Mouse (Mus musculus): ENCODE measurements around the gene Fcer1g. TPM values are rescaled to one million over a fixed set of nuclear protein-coding genes. Genes with fewer than 3 reads are reported as not detected.

Fcer1g gene
- polyA plus RNA-seq, 1 experiment from 2014 or later = 10.7 TPM

DNA sequence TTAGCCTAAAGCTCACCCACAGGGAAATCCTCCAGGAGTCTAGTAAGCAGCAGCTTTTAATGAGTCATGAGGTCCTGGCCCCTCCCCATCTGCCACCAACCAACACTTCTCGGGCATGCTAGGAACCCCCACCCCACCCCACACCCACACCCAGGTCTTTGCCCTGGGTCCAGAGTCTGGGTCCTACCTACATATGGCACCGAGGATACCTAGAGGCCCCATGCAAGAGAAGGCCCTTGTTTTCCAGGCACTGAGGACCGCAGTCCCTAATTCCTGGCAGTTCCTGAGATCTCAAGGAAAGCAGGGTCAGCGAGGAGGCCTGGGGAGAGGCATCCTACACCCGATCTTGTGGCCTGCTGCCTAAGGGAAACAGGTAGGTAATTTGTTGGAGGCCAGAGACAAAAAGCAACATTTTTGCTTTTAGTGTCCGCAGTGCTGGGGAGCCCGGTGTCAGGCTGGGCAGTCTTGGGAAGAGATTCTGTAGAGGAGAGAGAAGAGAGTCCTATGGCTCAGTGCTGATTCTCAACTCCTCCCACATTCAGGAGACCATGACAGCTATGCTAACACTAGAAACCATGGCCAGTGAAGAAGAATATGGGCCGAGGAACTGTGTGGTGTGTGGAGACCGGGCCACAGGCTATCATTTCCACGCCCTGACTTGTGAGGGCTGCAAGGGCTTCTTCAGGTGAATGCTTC, 20.2 kb downstream of the Fcer1g start, which contains the start of gene Nr1i3:
Gene Nr1i3, plus strand, starts transcription at position 170 of the 696 bp plus-strand sequence.
- H3K27ac ChIP-seq = no peak within 1 kb of the TSS
- no peak within 1 kb of the TSS for H3K4me3 ChIP-seq
- no peaks in the 10 kb centered on the region for H3K27me3 ChIP-seq (ENCODE audit: low read depth, poor library complexity, severe bottlenecking)
- H3K9me3 ChIP-seq (replicated peaks) = no peaks in the 10 kb centered on the region
- no peaks in the 10 kb centered on the region for H3K4me1 ChIP-seq
- 74% methylated on average over 10 of the region's 10 CpGs for WGBS
- peaks cover 7% of the 10 kb centered on the region for H3K36me3 ChIP-seq
- DNase-seq (ENCODE audit: low spot score) = no peak

DNA sequence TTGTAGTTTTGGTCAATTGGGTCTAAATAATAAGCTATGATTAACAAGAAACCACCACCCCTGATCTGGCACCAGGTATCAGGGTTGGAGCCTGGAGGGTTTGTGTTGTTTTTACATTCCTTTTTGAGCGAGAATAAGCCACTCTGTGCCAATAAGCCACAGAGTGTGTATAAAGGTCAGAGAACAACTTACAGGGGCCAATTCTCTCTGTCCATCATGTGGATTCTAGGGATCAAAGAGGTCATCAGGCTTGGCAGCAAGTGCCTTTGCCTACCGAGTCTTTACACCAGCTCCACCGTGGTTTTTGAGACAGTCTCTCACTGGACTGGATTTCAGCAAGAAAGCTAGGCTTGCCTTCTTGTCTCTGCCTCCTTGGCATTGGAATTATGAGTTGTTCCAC, 21.3 kb downstream of the Fcer1g start:
- H3K36me3 ChIP-seq = no peaks in the 10 kb centered on the region
- H3K9me3 ChIP-seq (replicated peaks) = no peaks in the 10 kb centered on the region
- no peak overlapping the region for H3K27ac ChIP-seq
- 56% methylated on average over 3 of the region's 3 CpGs for WGBS
- H3K4me1 ChIP-seq = no peaks in the 10 kb centered on the region
- H3K27me3 ChIP-seq (ENCODE audit: low read depth, poor library complexity, severe bottlenecking) = no peaks in the 10 kb centered on the region
- no peak for DNase-seq (ENCODE audit: low spot score)
- no peak overlapping the region for H3K4me3 ChIP-seq

DNA sequence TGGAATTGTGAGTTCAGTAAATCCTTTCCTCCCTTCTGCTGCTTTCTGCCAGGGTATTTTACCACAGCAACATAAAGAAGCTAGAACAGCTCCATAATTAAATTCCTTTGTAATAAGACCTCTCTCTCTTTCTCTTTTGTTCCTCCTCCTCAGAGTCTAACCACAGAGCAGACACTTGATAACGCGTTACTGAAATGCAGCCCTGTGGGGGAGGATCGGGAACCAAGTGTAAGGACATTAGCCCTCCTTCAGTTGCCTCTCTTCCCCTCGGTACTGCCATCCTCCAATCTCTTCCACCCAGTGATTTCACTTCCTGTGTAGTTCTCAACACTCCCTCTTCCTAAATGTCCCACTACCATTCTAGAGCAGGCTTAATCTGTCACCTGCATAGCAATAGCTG, 24.8 kb downstream of the Fcer1g start:
- no peak for DNase-seq (ENCODE audit: low spot score)
- Histone ChIP-seq H3K27ac (no peak overlapping the region), H3K4me1 (no peaks in the 10 kb centered on the region), H3K4me3 (no peak overlapping the region), H3K9me3 (replicated peaks) (no peaks in the 10 kb centered on the region), H3K36me3 (no peaks in the 10 kb centered on the region), H3K27me3 (ENCODE audit: low read depth, poor library complexity, severe bottlenecking) (no peaks in the 10 kb centered on the region)
- 40% methylated on average over 4 of the region's 4 CpGs for WGBS

- no peak overlapping the region for H3K4me3 ChIP-seq
- DNase-seq (ENCODE audit: low spot score) = no peak
- 81% methylated on average over 6 of the region's 6 CpGs for WGBS
- no peaks in the 10 kb centered on the region for H3K36me3 ChIP-seq
- H3K9me3 ChIP-seq (replicated peaks) = no peaks in the 10 kb centered on the region
- H3K27ac ChIP-seq = no peak overlapping the region
- H3K4me1 ChIP-seq = peaks cover 3% of the 10 kb centered on the region; the same call in 1 of the 2 replicates
- no peaks in the 10 kb centered on the region for H3K27me3 ChIP-seq (ENCODE audit: low read depth, poor library complexity, severe bottlenecking)
Observed at GRCm38 (mm10) chr1:171205704-171206493, 28.3 kb downstream of the Fcer1g start.

DNA sequence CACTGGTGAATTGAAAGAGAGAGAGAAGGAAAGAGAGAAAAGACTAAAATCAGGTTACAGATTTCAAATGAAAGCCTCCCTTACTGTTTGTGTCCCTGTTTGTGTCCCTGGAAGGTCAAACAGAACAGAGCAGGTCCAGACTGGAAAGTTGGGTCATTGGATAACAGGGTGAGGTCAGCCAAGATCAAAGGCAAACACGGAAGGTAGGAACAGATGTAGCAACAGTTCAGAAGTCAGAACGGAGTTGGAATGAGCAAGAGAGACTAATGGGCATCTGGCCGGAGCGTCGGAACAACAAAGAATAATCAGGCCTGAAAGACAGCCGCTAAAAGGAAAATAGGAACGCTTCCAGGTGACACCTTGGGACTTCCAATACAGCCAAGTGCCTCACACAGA, 29.9 kb downstream of the Fcer1g start:
- no peaks in the 10 kb centered on the region for H3K9me3 ChIP-seq (replicated peaks)
- H3K36me3 ChIP-seq = no peaks in the 10 kb centered on the region
- 41% methylated on average over 7 of the region's 7 CpGs for WGBS
- DNase-seq (ENCODE audit: low spot score) = no peak
- H3K27ac ChIP-seq = no peak overlapping the region
- H3K4me3 ChIP-seq = no peak overlapping the region
- H3K4me1 ChIP-seq = peaks cover 3% of the 10 kb centered on the region; the same call in 1 of the 2 replicates
- H3K27me3 ChIP-seq (ENCODE audit: low read depth, poor library complexity, severe bottlenecking) = 0 out of 2 replicates have a peak, but pooled peaks cover under 1% of the 10 kb centered on the region

DNA sequence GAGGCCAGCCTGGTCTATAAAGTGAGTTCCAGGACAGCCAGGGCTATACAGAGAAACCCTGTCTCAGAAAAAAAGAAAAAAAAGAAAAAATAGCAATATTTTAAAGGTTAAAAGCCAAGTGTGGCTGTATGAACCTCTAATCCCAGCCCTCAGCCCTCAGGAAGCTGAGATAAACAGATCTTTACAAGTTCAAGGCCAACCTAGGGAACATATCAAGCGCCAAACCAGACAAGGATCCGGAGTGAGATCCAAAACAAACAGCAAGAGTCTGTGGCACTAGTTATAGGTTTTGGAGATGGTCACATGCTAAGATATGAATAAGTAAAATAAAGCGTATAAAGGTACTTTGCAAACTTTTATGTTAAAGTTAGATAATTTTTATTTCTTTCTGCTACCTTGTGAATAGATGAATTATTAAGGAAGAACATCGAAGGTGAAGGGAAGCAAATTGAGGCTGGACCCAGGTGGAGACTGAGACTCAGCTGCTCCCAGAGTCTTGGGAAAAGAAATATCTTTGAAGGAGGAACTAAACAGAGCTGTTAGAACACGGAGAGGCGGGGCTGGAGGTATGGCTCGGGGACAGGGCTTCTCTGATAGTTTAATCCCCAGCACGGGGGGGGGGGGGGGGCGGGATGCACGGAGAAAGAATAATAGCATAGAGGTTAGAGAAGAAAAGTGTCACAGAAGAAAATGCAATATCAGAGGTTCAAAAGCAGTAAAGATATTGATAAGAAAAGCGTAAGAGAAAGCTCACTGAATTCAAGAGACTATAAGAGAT, 30.5 kb downstream of the Fcer1g start:
- 59% methylated on average over 11 of the region's 11 CpGs for WGBS
- Histone ChIP-seq H3K27me3 (ENCODE audit: low read depth, poor library complexity, severe bottlenecking) (peaks cover 6% of the 10 kb centered on the region; the same call in 1 of the 2 replicates), H3K9me3 (replicated peaks) (no peaks in the 10 kb centered on the region), H3K4me3 (no peak overlapping the region), H3K27ac (no peak overlapping the region), H3K4me1 (peaks cover 3% of the 10 kb centered on the region; the same call in 1 of the 2 replicates), H3K36me3 (no peaks in the 10 kb centered on the region)
- DNase-seq (ENCODE audit: low spot score) = no peak

DNA sequence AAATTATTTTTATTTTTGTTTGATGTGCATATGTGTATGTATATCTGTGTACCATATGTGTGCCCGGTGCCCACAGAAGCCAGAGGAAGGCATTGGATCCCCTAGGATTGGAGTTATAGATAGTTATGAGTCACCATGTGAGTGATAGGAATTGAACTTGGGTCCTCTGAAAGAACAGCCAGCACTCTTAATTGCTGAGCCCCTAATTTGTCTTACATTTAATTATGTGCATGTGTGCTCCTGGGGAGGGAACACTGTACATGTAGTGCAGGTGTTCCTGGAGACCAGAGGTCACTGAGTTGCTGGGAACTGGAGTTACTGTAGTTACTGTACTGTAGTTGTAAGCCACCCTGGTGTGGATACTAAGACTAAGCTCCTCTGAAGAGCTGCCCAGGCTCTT, 33.4 kb downstream of the Fcer1g start:
- 98% methylated on average over 1 of the region's 1 CpGs for WGBS

GRCm38 (mm10) chr1:171199532-171199931, 34.6 kb downstream of the Fcer1g start:
- WGBS = 36% methylated on average over 1 of the region's 1 CpGs
- no peak overlapping the region for H3K4me3 ChIP-seq
- no peaks in the 10 kb centered on the region for H3K36me3 ChIP-seq
- no peak overlapping the region for H3K27ac ChIP-seq
- no peaks in the 10 kb centered on the region for H3K9me3 ChIP-seq (replicated peaks)
- H3K27me3 ChIP-seq (ENCODE audit: low read depth, poor library complexity, severe bottlenecking) = peaks cover 47% of the 10 kb centered on the region
- no peak for DNase-seq (ENCODE audit: low spot score)
- peaks cover 19% of the 10 kb centered on the region for H3K4me1 ChIP-seq

More for the DNA sequence above, 33.4 kb downstream of the Fcer1g start:
- no peaks in the 10 kb centered on the region for H3K36me3 ChIP-seq
- H3K4me1 ChIP-seq = peaks cover 9% of the 10 kb centered on the region
- H3K27me3 ChIP-seq (ENCODE audit: low read depth, poor library complexity, severe bottlenecking) = peaks cover 35% of the 10 kb centered on the region
- DNase-seq (ENCODE audit: low spot score) = no peak
- H3K9me3 ChIP-seq (replicated peaks) = no peaks in the 10 kb centered on the region
- H3K4me3 ChIP-seq = no peak overlapping the region
- H3K27ac ChIP-seq = no peak overlapping the region

GRCm38 (mm10) chr1:171195887-171196397, 38.2 kb downstream of the Fcer1g start, which contains the start of gene Pcp4l1:
TSS of gene Pcp4l1 (minus strand) at chr1:171196268.
- no peaks in the 10 kb centered on the region for H3K9me3 ChIP-seq (replicated peaks)
- peak; percentile 72 for DNase-seq (ENCODE audit: low spot score)
- WGBS = under 1% methylated on average over 33 of the region's 33 CpGs
- no peaks in the 10 kb centered on the region for H3K36me3 ChIP-seq
- peak within 1 kb of the TSS; percentile 65 for H3K4me3 ChIP-seq
- peaks cover 83% of the 10 kb centered on the region for H3K27me3 ChIP-seq (ENCODE audit: low read depth, poor library complexity, severe bottlenecking)
- H3K27ac ChIP-seq = peak within 1 kb of the TSS; percentile 28; the same call in 1 of the 2 replicates
- H3K4me1 ChIP-seq = peaks cover 35% of the 10 kb centered on the region

DNA sequence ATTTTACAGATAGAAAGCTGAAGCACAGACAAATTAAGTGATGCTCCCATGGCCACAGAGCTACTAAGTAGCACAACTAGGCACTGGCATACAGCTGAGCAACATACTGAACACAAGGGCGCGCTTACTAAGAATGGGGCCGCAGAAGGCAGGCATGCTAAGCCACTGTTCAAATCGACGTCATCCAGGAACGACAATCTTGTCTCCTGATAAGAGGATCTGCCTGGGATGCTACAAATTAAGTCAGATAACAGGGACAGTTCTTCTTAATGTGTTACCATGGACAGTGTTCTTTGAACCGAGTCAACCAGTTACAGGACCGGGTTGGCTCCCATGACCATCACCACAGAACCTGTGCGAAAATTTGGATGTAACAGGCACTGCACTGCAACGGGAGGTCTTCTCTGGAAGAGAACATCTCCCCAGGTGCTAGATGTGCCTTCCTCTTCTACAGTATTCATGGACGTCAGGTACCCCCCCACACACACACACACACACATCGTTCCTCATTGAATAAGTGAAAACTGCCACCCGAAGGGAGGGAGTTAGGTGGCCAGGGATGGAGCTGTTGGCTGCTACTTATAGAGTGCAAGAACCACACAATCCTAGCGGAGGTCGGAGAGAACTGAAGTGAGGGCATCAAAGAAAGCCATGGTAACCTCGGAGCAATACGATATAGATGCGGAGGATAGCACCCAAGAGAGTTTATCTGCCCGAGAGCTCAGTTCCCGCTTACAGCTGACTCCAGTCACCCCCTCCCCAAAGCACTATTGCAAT, 38.9 kb downstream of the Fcer1g start:
- no peaks in the 10 kb centered on the region for H3K9me3 ChIP-seq (replicated peaks)
- WGBS = 4% methylated on average over 20 of the region's 20 CpGs
- peak overlapping the region; percentile 65 for H3K4me3 ChIP-seq
- no peak overlapping the region; the same call in 1 of the 2 replicates for H3K27ac ChIP-seq
- DNase-seq (ENCODE audit: low spot score) = peak; percentile 38
- no peaks in the 10 kb centered on the region for H3K36me3 ChIP-seq
- peaks cover 90% of the 10 kb centered on the region for H3K27me3 ChIP-seq (ENCODE audit: low read depth, poor library complexity, severe bottlenecking)
- H3K4me1 ChIP-seq = peaks cover 35% of the 10 kb centered on the region

- peak; percentile 42 for DNase-seq (ENCODE audit: low spot score)
- Histone ChIP-seq H3K27me3 (ENCODE audit: low read depth, poor library complexity, severe bottlenecking) (peaks cover 97% of the 10 kb centered on the region), H3K27ac (no peak overlapping the region), H3K36me3 (no peaks in the 10 kb centered on the region), H3K4me1 (peaks cover 43% of the 10 kb centered on the region), H3K9me3 (replicated peaks) (no peaks in the 10 kb centered on the region), H3K4me3 (no peak overlapping the region)
- 27% methylated on average over 11 of the region's 11 CpGs for WGBS
Observed at GRCm38 (mm10) chr1:171193911-171194830, 40.0 kb downstream of the Fcer1g start.
